Mouse (Mus musculus) CH12.LX (cell line): ENCODE measurements at regions not wholly inside any gene's neighbourhood (a gene's known extent, or its start where the extent isn't known, plus 50 kb on each side); places are given as distances from the start of the nearest gene placed in this dataset.

Experiments used
- CHD1 ChIP-seq: IDR thresholded peaks from 2 replicates; pipeline ENCODE4 v1.6.1; 2012; ENCODE audit warnings: low read depth, low read length, improper control_type of control experiment, inconsistent platforms
- CTCF ChIP-seq, 2 experiments: IDR thresholded peaks in 1 of 2; conservative IDR thresholded peaks in 1 of 2; 2 replicates each; pipeline ENCODE4 v1.5.1; 2011 to 2012; ENCODE audit warnings: low read depth in 2 of 2, low read length in 2 of 2, improper control_type of control experiment in 1 of 2, inconsistent platforms in 1 of 2, mild to moderate bottlenecking in 1 of 2, moderate library complexity in 1 of 2
- GABPA ChIP-seq: IDR thresholded peaks from 2 replicates; pipeline ENCODE4 v1.6.1; 2012; ENCODE audit warnings: low read depth, low read length, improper control_type of control experiment, inconsistent platforms; ENCODE audit not compliant: insufficient replicate concordance
- NELFE ChIP-seq: IDR thresholded peaks from 2 replicates; pipeline ENCODE4 v1.6.1; 2011; ENCODE audit warnings: low read depth, low read length, improper control_type of control experiment
- POLR2A ChIP-seq: IDR thresholded peaks from 2 replicates; pipeline ENCODE4 v1.6.1; 2011; ENCODE audit warnings: low read depth, mild to moderate bottlenecking, improper control_type of control experiment, low read length
- RAD21 ChIP-seq: IDR thresholded peaks from 2 replicates; pipeline ENCODE4 v1.6.1; 2011; ENCODE audit warnings: low read depth, mild to moderate bottlenecking, low read length, improper control_type of control experiment, moderate library complexity
- SMC3 ChIP-seq: IDR thresholded peaks from 2 replicates; pipeline ENCODE4 v1.6.1; 2011; ENCODE audit warnings: low read depth, low read length, improper control_type of control experiment
- USF2 ChIP-seq: conservative IDR thresholded peaks from 2 replicates; pipeline ENCODE4 v1.6.1; 2011; ENCODE audit warnings: low read depth, low read length, improper control_type of control experiment
- ZMIZ1 ChIP-seq: IDR thresholded peaks from 2 replicates; pipeline ENCODE4 v1.6.1; 2012; ENCODE audit warnings: low read depth, mild to moderate bottlenecking, inconsistent platforms, low read length, improper control_type of control experiment

GRCm38 (mm10) chr1:36009010-36009619, 59.1 kb upstream of the Hs6st1 start:
- no peak for TF ChIP-seq CTCF (conservative IDR thresholded peaks at IDR 0.05 in 1 of 2, IDR thresholded peaks at IDR 0.05 in 1 of 2; ENCODE audit: low read depth in 2 of 2, low read length in 2 of 2)
- TF ChIP-seq POLR2A, result no peak
- no peak for TF ChIP-seq RAD21
- no peak for TF ChIP-seq SMC3
- no peak for TF ChIP-seq CHD1
- no peak for TF ChIP-seq GABPA
- TF ChIP-seq USF2, result no peak
- no peak for TF ChIP-seq ZMIZ1
- TF ChIP-seq NELFE, result no peak
